Mouse (Mus musculus): ENCODE measurements around the gene Rtbdn.
A peak's percentile ranks its signal among the peaks of the same experiment; 100 is the strongest.

Gene Rtbdn

DNA sequence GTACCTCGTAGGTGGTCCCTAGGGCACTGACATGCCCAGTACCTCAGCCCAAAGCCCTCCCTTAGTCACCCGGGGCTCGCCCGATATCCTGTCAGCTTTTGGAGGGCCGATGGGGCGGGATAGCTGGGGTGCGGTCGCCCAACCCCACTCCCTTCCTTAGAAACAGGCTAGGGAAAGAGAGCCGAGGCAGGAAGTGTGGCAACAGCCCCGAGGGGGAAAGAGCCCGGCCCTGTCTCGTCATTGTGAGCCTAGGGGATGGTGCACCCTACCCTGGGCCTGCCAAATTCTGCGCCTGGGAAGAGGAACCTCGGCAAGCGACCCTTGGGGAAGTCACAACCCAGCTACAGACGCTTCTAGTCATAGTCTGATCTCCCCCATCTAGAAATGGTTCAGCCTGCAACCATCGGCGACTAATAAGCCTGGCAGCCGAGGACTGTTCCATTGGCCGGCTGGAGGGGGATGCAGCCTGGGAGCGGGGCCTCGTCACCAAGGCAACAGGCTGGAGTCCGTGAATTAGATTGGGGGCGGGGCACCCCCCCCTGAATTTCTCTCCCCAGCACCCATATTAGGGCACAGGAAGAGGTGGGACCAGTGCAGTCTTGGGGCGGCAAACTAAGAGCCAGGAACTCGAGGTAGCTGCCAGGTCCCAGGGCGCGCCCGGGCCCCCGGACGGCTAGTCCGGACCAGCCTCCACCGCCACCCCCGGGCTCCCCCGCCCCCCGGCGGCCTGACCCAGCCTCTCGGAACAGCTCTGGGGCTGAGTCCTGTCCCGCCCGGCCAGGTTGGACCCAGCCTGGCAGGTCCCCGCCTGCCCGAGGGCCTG, 33.0 kb downstream of the Rtbdn start:
- DNase-seq (ENCODE audit: low read depth): peak; percentile 98

DNA sequence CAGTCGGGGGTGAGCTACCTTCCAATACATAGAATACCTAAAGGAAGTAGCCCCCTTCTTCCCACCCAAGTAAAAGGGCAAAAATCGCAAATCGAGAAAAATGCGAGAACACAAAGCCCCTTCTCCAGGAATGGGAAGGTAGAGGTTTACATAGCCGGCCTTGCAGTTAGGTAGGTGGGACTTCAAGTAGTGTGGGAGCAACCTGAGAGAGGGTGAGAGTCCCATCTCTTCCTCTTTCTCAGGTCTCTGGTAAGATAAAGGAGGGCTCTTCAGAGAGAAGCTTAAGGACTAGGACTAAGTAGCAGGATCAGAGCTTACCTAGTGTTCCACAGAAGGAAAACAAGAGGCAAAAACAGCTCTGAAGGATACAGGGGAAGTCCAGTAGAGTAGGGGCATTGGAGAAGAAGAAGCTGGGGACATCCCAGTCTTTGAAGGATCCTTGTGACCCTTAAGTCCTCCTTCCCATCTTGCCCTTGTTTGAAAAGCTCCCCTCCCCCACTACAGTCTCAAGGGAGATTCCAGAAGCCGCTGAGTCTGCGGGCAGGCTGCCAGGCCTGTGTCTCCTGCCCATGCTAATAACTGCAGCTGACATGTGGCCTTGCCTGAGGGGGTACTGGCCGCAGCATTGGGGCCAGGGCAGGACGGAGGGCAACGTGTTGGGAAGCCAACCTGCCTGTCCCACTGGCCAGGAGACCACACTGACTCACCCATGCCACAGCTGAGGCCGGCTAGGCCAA, 34.0 kb downstream of the Rtbdn start:
- DNase-seq (ENCODE audit: low read depth): peak; percentile 86

DNA sequence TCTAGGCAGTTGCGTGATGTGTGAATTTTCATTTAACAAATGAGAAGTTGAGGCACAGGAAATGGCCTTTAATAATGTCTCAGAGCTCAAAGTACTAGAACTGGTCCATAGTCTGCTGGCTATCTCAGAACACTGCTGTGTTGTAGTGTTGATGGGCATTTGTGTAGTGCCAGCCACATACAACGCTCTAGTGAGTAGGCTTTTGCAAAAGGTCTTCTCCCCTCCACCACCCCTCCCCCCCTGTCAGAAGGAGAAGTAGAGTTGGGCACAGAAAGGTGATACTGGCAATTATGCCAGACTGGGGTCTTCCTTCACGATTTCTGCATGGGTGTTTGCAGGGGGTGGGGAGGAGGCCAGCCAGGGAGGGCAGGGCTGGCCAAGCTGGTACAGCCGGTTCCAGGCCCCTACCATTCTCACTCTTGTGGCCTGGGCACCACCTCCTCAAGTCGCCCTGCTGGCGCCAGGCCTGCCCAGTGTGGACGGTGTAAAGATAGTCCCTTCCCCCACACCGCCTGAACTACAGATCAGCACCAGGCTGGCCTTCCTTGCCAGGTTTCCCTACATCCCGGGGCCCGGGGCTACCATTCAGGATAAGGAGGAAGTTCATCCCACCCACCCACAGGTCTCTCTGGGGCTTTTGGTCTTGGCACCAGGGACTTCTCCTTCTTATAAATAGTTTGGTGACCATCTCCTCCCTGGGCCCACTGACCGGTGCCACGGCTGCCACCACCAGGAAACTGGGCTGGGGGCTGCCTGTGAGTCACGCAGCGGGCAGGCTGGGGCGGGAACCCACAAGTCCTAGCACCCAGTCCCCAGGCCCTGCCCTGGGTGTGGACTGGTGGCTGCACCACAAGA, 35.1 kb downstream of the Rtbdn start:
- peak; percentile 43 for DNase-seq (ENCODE audit: low read depth)

DNA sequence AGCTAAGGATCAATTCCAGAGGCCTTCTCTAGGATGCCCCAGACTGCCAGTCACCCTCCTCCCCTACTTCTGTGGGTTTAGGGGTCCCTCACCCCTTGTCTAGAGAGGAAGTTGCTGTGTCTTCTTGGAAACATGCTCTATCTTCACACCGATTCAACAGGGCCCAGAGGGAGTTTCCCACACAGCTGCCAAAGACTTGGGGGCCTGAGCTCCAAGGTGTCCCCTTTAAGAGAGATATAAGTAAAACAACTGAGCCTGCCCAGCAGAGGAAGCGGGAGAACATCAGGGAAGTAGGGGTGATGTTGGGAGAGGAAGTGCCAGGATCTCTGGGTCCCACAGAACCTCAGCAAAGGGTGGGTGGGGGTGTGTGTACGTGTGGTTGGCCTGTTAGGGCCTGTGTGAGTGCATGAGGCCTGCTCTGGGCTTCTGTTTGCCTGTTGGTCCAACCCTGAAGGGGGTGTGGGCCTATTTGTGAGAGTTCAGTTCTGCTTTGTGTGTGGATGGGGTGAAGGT, 35.8 kb downstream of the Rtbdn start:
- DNase-seq (ENCODE audit: low read depth): peak; percentile 60

DNA sequence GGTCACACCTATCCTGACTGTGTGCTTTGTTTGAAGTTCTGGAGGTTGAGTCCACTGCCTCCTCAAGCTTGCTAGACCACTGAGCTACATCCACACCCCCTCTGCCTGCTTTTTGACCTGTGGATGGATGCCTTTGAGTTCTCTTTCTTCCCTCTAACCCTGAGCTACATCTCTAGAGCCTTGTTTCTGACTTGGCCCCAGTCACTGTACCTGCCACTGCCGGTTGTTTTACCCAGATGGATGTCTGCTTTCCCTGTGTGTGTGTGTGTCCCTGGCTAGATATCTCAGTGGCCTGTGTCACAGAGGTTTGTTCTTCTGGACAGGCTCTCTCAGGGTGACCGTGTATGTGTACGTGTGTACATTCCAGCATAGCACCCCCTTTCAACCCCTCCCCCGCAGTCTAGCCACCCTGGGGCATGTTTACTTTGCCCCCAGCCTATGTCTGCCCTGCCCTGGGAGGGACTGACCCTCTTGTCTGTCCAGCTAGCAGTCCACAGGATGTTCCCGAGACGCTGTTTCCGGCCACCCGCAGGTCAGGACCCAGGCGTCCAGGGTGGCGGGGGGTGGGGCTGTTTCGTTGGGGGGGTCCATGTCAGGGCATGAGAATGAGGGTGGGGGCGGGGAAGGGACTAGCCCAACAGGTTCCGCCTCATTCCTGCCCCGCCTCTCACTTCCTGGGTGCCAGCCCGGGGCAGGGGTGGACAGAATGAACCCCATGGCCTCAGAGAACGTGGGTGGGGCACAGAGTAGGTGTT, 37.7 kb downstream of the Rtbdn start:
- DNase-seq (ENCODE audit: low read depth): no peak

DNA sequence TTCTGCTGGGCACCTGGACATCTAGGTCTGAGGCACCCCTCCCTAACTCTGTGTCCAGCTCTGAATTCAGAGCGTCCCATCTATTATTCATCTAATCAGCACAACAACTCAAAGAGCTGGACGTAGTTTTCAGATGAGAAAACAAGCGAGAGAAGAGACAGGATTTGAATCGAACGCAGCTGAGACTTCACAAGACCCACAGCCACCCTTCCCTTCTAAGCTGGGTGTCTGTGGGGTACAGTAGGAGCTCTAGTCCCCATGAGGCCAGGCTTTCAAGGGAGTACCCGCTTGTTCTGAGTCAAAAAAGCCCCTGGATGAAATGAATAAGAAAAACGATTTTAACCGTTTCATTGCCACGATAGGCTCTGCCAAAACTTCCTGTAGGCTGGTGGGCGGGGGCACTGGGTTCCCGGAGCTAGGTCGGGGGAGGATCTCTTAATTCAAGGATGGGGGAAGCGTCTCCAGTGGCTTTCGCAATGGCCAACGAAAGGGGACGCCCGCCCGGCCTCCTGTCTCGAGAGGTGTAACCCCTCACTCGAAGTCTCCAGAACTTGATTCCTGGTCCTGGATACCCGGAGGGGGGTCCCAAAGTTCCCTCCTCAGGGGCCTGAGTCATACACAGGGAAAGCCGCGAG, 38.4 kb downstream of the Rtbdn start:
- DNase-seq (ENCODE audit: low read depth): peak; percentile 93

DNA sequence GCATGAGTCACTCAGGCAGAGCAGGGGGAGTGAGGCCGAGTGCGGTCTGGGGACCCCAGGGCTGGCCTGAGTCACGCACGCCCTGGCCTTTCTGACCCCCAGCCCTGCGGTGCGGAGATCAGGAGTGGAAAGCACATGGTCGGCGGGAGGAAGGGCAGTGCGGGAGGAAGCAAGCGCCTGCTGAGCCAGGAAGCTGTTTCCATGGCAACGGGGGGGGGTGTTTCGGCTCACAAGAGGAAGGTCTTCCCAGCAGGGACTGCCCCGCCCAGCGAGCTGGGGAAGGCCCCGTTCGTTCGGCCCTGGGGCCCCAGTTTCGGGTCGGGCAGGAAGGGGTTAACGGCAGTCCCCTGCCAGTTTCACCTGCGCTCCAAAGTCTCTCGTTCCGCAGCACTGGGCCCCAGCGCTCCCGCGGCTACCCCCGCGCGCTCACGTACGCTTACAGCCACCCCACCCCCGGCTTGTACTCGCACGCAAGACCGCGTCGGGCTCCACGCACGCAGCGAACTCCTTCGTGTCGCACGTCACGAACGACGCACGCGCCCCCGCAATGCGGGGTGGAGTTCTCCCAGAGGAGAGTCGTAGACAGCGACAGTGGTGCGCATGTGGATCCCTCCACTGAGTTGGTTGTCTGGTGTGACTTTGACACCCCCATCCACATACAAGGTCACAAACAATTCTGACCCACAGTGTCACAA, 39.0 kb downstream of the Rtbdn start:
- peak; percentile 98 for DNase-seq (ENCODE audit: low read depth)

DNA sequence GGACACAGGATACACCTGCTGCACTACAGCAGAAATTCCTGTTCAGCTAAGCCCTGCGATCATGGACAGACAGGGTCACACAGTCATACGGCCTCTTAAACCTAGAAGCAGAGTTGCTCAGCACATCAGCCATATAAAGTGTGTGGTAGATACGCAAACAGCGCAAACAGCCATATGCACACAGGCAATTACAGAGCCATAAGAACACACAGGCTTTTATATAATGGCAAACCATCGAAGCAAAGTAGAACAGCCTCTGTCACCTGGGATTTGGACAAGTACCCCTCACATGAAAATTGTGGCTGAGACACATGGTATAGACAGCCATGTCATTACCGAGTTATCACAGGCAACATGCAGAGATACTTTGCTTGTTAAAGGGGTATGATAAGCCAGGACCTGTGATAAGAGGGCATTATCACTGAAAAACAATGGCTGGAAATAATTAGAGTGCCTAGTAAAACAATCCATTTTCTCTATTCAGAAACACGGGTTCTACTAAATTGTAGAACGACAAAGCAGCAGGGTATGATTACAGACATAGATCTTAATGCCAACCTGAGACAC, 39.7 kb downstream of the Rtbdn start:
- no peak for DNase-seq (ENCODE audit: low read depth)

DNA sequence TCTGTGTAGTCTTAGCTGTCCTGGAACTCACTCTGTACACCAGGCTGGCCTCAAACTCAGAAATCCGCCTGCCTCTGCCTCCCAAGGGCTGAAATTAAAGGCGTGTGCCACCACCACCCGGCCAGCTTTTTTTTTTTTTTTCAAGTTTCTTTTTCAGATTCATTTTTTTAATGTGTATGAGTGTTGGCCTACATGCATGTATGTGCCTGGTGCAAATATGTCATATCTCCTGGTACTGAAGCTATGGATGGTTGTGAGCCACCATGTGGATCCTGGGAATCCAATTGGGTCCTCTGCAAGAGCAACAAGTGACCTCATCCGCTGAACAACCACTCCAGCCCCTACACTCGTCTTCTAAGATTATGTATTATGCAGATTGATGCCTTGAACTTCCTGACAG, 40.6 kb downstream of the Rtbdn start:
- no peak for DNase-seq (ENCODE audit: low read depth)

DNA sequence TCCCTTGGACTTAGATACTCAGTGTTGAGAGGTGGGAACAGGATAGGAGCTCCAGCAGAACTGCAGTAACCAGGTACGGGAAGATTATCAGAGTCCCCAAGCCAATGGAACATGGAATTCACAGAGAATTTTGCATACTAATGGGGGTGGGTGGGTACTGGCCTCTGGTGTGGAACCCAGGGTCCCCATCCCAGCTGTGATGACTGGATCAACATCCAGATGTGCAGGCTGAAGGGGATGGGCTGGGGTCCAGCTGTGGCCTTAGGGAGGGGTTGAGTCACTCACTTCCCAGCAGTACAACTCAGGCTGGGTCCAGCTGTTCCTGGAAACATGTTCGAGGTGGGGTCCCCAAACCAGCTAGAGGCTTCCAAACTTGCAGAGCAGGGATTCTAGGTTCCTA, 41.1 kb downstream of the Rtbdn start:
- DNase-seq (ENCODE audit: low read depth): no peak

DNA sequence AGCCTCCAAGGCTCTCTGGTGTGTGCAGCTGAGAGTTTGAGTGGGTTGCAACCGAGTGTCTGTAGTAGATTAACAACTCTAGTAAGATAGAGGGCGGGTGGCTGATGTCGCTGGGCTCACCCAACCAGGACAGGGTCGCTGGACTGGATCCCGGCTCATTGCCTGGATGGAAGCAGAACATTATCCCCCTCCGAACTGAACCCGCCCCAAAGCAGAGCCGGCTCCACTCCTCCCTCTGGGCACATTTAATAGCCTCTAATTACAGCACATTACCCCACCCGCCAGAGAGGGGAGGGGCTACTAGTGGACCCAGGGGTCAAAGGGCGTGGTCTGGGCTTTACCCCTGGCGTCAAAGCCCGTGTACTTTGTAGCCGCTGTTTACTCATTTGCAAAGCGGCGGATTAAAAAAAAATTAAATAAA, 42.5 kb downstream of the Rtbdn start:
- peak; percentile 72 for DNase-seq (ENCODE audit: low read depth)

DNA sequence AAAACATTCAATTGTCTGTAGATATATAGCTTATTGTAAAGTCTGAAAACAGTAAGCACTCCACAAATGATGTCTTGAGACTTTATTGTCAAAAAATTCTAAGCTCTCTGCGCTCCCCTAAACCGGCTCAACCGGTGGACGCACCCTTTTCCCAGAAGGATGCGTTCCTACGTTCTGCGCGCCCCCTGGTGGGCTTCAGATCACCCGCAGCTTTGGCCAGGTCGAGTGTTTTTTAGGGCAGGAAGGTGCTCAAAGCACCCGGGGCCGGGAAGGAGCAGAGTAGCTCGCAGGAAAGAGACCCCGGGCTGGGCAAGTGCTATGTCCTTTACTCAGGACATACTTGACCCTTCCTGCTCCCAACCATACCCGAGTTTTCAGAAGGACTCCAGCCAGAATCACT, 43.0 kb downstream of the Rtbdn start:
- peak; percentile 94 for DNase-seq (ENCODE audit: low read depth)

DNA sequence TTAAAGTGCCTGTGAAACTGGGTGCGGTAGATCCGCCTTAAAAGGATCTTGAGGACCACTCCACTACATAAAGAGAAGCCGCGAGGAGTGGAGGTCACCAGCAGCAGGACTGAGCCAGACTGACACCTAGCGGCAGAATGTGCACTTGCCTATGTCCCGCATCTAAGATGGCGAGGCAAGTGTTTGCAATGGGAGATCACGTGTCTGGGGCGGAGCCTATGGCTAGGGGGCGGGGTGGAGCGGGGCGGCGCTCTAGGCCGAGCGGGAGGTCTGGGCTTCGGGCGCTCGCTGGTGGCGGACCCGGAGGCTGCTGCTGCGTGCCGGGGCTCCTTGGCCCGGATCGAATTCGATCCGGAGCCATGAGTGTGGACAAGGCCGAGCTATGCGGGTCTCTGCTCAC, 43.6 kb downstream of the Rtbdn start, which contains the start of gene Hook2:
Hook2 (plus strand) TSS at position 255 of the 400 bp plus-strand sequence.
- peak; percentile 99 for DNase-seq (ENCODE audit: low read depth)

DNA sequence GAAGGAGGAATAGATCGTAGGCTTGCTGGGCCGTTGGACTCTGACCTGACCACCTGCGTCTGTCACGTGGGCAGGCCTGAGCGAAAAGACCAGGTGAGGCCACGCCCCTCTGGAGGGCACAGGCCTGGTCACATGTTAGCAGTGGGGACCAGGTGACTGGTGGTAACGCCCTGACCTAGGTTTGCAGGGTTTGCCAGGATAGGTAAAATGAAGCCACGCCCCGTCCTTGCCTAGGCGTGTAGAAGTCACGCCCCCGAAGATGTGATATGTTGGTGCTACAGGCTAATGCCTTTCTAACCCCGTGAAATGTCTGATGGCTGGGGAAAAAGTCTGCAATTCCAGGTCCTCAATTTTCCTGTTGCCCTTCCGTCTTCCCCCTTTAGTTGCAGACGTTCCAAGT, 44.0 kb downstream of the Rtbdn start:
- DNase-seq (ENCODE audit: low read depth): no peak

DNA sequence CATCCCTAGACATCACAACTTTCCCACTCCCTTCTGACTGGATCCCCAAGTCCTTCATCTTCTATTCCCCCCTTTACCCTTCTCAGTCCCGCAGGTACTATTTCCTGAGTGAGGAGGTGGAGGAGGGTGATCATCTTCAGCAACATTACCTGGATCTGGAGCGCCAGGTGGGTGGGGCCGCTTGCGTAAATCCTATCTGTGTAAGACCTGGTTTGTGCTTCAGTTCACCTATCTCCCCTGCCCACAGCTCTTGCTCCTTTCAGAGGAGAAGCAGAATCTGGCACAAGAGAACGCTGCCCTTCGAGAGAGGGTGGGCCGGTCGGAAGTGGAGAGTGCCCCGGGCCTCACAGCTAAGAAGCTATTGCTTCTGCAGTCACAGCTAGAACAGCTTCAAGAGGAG, 47.6 kb downstream of the Rtbdn start:
- no peak for DNase-seq (ENCODE audit: low read depth)

DNA sequence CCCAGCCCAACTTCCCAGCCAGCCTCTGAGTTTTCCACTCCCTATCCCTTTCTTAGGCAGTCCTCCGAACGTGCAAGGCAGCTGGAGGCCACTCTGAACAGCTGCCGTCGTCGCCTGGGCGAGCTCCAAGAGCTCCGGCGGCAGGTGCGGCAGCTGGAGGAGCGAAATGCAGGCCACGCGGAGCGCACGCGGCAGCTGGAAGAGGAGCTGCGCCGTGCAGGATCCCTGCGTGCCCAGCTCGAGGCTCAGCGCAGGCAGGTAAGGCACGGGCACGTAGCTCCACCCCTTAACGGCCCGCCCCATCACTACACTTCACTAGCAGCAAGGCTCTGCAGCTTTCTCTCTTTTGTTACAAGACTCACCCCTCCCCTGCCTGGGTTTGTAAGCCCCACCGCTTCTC, 48.9 kb downstream of the Rtbdn start:
- no peak for DNase-seq (ENCODE audit: low read depth)

DNA sequence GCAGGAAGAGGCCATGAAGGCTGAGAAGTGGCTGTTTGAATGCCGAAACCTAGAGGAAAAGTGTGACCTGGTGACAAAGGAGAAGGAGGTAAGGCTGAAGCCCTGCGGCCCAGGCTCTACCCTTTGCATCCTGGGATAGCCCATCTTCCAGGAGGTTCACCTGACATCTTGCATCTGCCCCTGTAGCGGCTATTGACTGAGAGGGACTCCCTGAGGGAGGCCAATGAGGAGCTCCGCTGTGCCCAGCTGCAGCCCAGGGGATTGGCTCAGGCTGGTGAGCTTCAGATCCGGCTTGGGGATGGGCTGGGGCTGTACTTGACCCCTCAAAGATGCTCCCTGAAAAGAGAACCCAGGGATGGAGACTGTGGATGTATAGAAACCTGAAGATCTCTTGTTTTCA, 50.2 kb downstream of the Rtbdn start:
- no peak for DNase-seq (ENCODE audit: low read depth)

DNA sequence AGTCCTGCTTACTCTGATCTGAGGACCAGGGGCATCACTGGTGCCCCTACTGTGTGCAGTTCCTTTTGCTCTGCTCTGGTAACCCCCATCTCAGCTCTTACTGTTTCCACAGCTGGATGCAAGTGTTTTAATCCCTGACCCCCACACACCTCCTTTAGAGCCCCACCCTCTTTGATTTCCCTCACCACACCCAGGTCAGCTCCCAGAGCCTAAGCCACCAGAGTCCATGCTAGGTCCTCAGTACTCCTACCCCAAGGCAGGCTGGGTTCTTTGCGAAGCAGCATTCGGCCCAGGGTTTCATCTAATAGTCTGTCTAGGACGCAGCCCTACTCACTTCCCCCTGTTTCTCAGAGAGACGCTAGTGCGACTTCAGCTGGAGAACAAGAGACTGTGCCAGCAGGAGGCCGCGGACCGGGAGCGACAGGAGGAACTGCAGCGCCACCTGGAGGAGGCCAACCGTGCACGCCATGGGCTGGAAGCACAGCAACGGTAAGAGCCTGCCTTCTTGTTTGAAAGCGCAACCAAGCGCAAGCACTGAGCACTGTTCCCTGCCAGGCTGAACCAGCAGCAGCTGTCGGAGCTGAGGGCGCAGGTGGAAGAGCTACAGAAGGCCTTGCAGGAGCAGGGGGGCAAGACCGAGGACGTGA, 51.0 kb downstream of the Rtbdn start:
- DNase-seq (ENCODE audit: low read depth): peak; percentile 93
